Mouse (Mus musculus) liver, postnatal 0 days (tissue): Measurements from ENCODE around the gene Car10. TPM values are rescaled to one million over a fixed set of nuclear protein-coding genes. Genes with fewer than 3 reads are reported as not detected.

ENCODE experiments used
- ATAC-seq: fragments of 200-750 bp; cut with Nextera tagmentation; 2 replicates; pipeline ENCODE4 v1.8.0; 2017; ENCODE audit warnings: mild to moderate bottlenecking, moderate library complexity
- DNase-seq: peaks from one replicate; pipeline ENCODE4 v3.0.0-alpha.2; 2016
- H3K27ac ChIP-seq: fragments of 300-500 bp; sonication (generic); 2 replicates; pipeline ENCODE4 v1.5.1; 2014; ENCODE audit warnings: antibody characterized with exemption, moderate library complexity, mild to moderate bottlenecking, low read depth
- H3K27me3 ChIP-seq: fragments of 300-500 bp; sonication (generic); 2 replicates; pipeline ENCODE4 v1.6.1; 2014; ENCODE audit warnings: low read length, control low read depth, mixed read lengths; ENCODE audit not compliant: insufficient read depth
- H3K36me3 ChIP-seq: fragments of 300-500 bp; sonication (generic); replicated peaks from 2 replicates; pipeline ENCODE4 v1.6.1; 2014; ENCODE audit warnings: mild to moderate bottlenecking, control low read depth, low read length, moderate library complexity, mixed read lengths; ENCODE audit not compliant: insufficient read depth
- H3K4me1 ChIP-seq: fragments of 300-500 bp; sonication (generic); 2 replicates; pipeline ENCODE4 v1.6.1; 2014; ENCODE audit warnings: antibody characterized with exemption, mild to moderate bottlenecking, control low read depth; ENCODE audit not compliant: insufficient read depth
- H3K4me2 ChIP-seq: fragments of 300-500 bp; sonication (generic); 2 replicates; pipeline ENCODE4 v1.6.1; 2014; ENCODE audit warnings: low read depth, mild to moderate bottlenecking, low read length, moderate library complexity, mixed read lengths
- H3K4me3 ChIP-seq: fragments of 300-500 bp; sonication (generic); 2 replicates; pipeline ENCODE4 v1.5.1; 2014; ENCODE audit warnings: low read depth, low read length
- H3K9ac ChIP-seq: fragments of 300-500 bp; sonication (generic); replicated peaks from 2 replicates; pipeline ENCODE4 v1.6.1; 2014; ENCODE audit warnings: mild to moderate bottlenecking, moderate library complexity
- H3K9me3 ChIP-seq: fragments of 300-500 bp; sonication (generic); 2 replicates; pipeline ENCODE4 v1.6.1; 2016; ENCODE audit warnings: mild to moderate bottlenecking, control low read depth, low read length, mixed read lengths
- CTCF ChIP-seq: sonication (generic); IDR thresholded peaks from 2 replicates; pipeline ENCODE4 v1.5.1; 2016; ENCODE audit warnings: antibody characterized with exemption, low read depth
- EP300 ChIP-seq: IDR thresholded peaks from 2 replicates; pipeline ENCODE4 v1.6.1; 2016; ENCODE audit warnings: antibody characterized with exemption, low read depth, mild to moderate bottlenecking
- WGBS: fragments of 180-500 bp; shearing (Covaris S2); extraction: QIAGEN DNeasy Blood & Tissue Kit; methylation state at CpG from one replicate; pipeline ENCODE4 v1.1.7; 2014; ENCODE audit not compliant: insufficient replicate concordance; 5-methylcytosine and 5-hydroxymethylcytosine counted together
- polyA plus RNA-seq: library from polyadenylated mRNA; unstranded; fragments of >200 nt; fragmentation: Nextera tagmentation; extraction: Ambion mirVana; gene quantifications from 2 replicates; pipeline ENCODE4 v1.2.1, GENCODE M21; 2015

Gene Car10
- polyA plus RNA-seq, 1 experiment from 2014 or later = not detected

DNA sequence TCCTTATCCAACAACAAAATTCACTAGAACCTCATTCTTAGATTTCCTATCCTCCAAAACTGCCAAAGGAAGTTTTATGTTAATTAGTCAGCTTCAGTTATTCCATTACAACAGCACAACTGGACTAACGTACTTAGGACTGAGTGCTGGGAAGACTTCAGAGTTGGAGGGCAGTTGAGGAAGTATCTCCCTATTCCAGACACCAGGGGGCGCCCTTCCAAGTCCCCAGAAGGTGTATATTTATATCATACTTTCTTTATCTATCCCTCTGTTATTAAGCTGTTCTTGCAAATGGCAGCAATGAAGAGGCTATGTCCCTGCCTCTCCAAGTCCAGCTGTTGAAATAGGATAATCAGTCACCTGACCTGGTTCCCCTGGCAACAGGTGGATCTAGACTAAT is 405.6 kb downstream of the Car10 start:
- Histone ChIP-seq H3K4me1 (no peaks in the 10 kb centered on the region), H3K9ac (no peak overlapping the region), H3K4me3 (no peak overlapping the region), H3K9me3 (no peaks in the 10 kb centered on the region), H3K27ac (no peak overlapping the region), H3K27me3 (no peaks in the 10 kb centered on the region), H3K36me3 (no peaks in the 10 kb centered on the region), H3K4me2 (no peak overlapping the region)
- ATAC-seq (no peak), DNase-seq (peak; percentile 33)
- TF ChIP-seq CTCF (peak; percentile 58), EP300 (no peak)
- 20% methylated on average over 2 of the region's 2 CpGs for WGBS

GRCm38 (mm10) chr11:93509527-93510235 is 411.9 kb downstream of the Car10 start:
- ATAC-seq (no peak), DNase-seq (no peak)
- Histone ChIP-seq H3K36me3 (no peaks in the 10 kb centered on the region), H3K4me3 (no peak overlapping the region), H3K9ac (no peak overlapping the region), H3K4me2 (no peak overlapping the region), H3K9me3 (no peaks in the 10 kb centered on the region), H3K27ac (no peak overlapping the region), H3K4me1 (no peaks in the 10 kb centered on the region), H3K27me3 (no peaks in the 10 kb centered on the region)
- WGBS = 68% methylated on average over 11 of the region's 11 CpGs
- TF ChIP-seq CTCF (no peak), EP300 (no peak)

DNA sequence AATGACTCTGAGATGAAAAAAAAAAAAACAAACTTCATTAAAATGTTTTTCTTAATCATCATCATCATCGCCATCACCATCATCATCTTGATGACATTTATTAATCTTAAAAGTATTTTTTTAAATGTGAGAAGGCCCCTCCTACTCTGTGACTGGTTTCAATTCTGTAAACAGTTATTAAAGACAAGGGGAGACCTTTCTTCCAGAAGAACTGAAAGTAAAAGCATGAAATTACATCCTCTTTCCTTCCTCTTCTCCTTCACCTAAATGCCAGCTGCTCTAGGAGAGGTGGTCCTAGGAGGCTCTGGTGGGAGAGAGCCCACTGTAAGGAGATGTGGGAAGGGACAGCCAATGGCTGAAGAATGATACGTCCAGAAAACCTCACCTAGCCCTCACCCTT is 415.0 kb downstream of the Car10 start:
- Histone ChIP-seq H3K4me1 (no peaks in the 10 kb centered on the region), H3K4me3 (no peak overlapping the region), H3K27me3 (no peaks in the 10 kb centered on the region), H3K27ac (no peak overlapping the region), H3K4me2 (no peak overlapping the region), H3K36me3 (no peaks in the 10 kb centered on the region), H3K9ac (no peak overlapping the region), H3K9me3 (no peaks in the 10 kb centered on the region)
- no peak for TF ChIP-seq EP300
- TF ChIP-seq CTCF = no peak
- 66% methylated on average over 2 of the region's 2 CpGs for WGBS
- ATAC-seq (no peak), DNase-seq (no peak)

GRCm38 (mm10) chr11:93514396-93514795 is 416.6 kb downstream of the Car10 start:
- Histone ChIP-seq H3K9ac (no peak overlapping the region), H3K4me3 (no peak overlapping the region), H3K9me3 (no peaks in the 10 kb centered on the region), H3K4me2 (no peak overlapping the region), H3K27me3 (no peaks in the 10 kb centered on the region), H3K36me3 (no peaks in the 10 kb centered on the region), H3K4me1 (no peaks in the 10 kb centered on the region), H3K27ac (no peak overlapping the region)
- TF ChIP-seq CTCF = peak; percentile 19; the same call in 1 of the 2 replicates
- no peak for TF ChIP-seq EP300
- no peak for ATAC-seq
- 29% methylated on average over 2 of the region's 2 CpGs for WGBS
- DNase-seq = no peak

DNA sequence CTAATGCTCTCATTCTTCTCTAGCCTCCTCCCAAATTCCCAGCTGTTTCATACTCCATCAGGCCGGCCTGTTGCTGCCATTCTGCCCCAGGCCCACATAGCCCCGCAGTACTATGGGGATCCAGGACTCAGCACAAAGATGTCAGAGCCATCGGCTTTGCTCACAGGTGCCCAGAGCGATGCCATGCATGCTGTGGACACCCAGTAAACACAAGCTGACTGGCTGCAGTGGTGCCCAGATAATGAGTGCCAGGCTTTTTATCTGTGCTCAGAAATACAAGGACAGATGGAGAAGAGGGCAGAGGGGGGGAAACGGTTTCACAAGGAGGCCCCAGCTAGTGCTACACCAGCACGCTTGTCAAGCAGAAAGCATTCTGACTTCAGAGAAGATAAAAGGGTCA is 417.7 kb downstream of the Car10 start:
- TF ChIP-seq CTCF (no peak), EP300 (no peak)
- DNase-seq = no peak
- WGBS = 74% methylated on average over 6 of the region's 6 CpGs
- H3K4me3 ChIP-seq = no peak overlapping the region
- H3K4me1 ChIP-seq = no peaks in the 10 kb centered on the region
- H3K27ac ChIP-seq = no peak overlapping the region
- H3K9ac ChIP-seq = no peak overlapping the region
- no peaks in the 10 kb centered on the region for H3K9me3 ChIP-seq
- no peaks in the 10 kb centered on the region for H3K27me3 ChIP-seq
- H3K4me2 ChIP-seq = no peak overlapping the region
- ATAC-seq = no peak
- no peaks in the 10 kb centered on the region for H3K36me3 ChIP-seq

DNA sequence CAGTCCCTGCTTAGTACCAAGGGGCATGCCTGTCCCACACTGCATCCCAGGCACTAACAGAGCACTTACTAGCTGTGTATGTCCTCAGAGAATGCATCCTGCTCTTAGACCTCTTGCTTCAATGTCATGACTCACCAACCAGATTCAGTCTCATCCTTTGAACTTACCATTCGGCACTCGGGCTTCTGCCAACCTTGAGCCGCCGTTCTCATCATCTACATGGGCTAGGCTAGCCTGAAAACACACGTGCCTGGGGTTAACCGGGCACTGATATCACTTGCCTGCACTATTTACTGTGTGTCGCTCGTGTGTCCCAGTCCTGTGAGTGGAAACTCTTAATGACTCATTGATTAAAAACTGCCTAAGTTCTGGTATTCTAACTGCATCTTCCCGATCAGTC is 418.4 kb downstream of the Car10 start:
- 81% methylated on average over 9 of the region's 9 CpGs for WGBS
- Histone ChIP-seq H3K9ac (no peak overlapping the region), H3K27ac (no peak overlapping the region), H3K4me3 (no peak overlapping the region), H3K9me3 (no peaks in the 10 kb centered on the region), H3K4me1 (no peaks in the 10 kb centered on the region), H3K4me2 (no peak overlapping the region), H3K36me3 (no peaks in the 10 kb centered on the region), H3K27me3 (no peaks in the 10 kb centered on the region)
- TF ChIP-seq EP300 (no peak), CTCF (no peak)
- no peak for ATAC-seq
- no peak for DNase-seq
